Mouse (Mus musculus) bone marrow macrophage, adult 2 months (primary cell): Measurements from ENCODE around the gene Trappc10. TPM values are rescaled to one million over a fixed set of nuclear protein-coding genes. Genes with fewer than 3 reads are reported as not detected.

Experiments used
- H3K27ac ChIP-seq: 2 replicates; pipeline ENCODE4 v1.5.1; 2012; ENCODE audit warnings: low read depth, low read length; ENCODE audit not compliant: insufficient read depth
- H3K4me1 ChIP-seq: 2 replicates; pipeline ENCODE4 v1.6.1; 2012; ENCODE audit warnings: low read length; ENCODE audit not compliant: control insufficient read depth, insufficient read depth
- H3K4me3 ChIP-seq: 2 replicates; pipeline ENCODE4 v1.5.1; 2012; ENCODE audit warnings: mild to moderate bottlenecking, low read length, moderate library complexity; ENCODE audit not compliant: insufficient read depth
- CTCF ChIP-seq: IDR thresholded peaks from 2 replicates; pipeline ENCODE4 v1.5.1; 2012; ENCODE audit warnings: low read depth, mild to moderate bottlenecking, low read length, moderate library complexity
- POLR2A ChIP-seq: IDR thresholded peaks from 2 replicates; pipeline ENCODE4 v1.6.1; 2012; ENCODE audit warnings: mild to moderate bottlenecking, low read depth, low read length, borderline replicate concordance
- polyA plus RNA-seq: library from polyadenylated mRNA; stranded (reverse); fragments of >200 nt; gene quantifications from 2 replicates; pipeline ENCODE4 v1.2.4, GENCODE M21; 2012; ENCODE audit not compliant: missing spikeins, insufficient read depth, insufficient read length

Gene Trappc10
- polyA plus RNA-seq, 1 experiment, result 29.6 TPM

DNA sequence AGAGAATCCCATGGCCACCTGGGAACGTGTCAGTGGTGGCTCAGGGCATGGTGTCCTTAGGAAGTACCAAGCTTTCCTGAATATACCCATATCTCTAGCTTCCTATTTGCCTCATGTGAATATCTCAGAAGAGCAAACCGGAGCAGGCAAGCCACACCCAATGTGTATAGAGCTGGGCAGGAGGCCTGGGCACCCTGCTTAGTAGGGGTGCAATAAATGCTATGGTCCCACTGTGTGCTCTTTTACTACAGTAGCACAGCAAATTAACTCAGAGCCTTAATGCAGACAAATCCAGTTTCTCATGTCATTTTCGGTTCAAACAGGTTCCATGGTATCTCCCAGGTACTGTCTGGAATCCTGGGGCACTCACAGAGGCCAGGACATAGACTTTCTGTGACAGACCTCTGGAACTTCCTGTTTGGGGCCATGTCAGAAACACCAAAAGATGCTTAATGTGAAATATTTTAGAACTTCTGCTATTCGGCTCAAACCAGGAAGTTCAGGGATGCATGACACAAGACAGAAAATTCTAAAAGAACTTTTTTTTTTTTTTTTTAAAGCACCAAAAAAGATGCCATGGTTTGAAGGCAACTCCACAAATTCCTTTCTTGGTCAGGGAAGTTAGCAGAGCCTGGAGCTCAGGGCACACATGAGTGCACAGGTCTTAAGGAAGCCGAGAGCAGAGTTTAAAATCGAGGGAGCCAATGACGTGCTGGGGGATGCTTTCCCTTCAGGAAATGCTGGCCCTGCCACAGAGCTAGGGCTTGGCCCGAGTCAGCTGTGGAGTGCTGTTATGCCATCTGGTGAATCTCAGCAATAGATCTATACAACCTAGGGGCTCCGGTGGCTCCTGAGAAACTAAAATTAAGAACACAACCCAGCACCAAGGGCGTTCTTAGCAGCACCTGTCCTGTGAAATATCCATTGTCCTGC, 95.3 kb downstream of the Trappc10 start:
- peak overlapping the region; percentile 88 for H3K27ac ChIP-seq
- H3K4me1 ChIP-seq, result peaks cover 42% of the 10 kb centered on the region
- peak overlapping the region; percentile 12; the same call in 1 of the 2 replicates for H3K4me3 ChIP-seq
- no peak for TF ChIP-seq CTCF
- no peak for TF ChIP-seq POLR2A

DNA sequence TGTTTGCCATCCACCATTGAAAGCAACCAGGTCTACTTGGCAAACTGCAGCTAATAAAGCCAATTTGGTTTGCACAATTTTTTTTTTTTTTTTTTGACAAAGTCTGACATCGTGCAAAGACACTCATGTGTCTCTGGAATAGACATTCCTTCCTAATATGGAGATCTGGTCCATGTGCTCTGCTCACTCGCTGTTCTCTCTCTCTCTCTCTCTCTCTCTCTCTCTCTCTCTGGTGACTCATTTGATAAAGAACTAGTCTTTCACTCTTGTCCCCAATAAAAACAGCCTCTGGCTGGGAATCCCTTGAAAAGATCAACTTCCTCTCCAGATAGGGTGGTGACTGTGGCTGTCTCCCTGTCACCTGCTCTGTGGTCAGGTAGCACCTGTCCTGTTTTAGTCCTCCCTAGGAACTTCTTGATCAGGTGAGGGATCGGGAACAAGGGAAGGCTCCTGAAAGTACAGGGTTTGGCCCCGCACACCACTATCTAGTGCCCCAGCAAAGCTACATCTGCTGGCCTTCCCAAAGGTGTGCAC, 96.5 kb downstream of the Trappc10 start:
- H3K4me1 ChIP-seq, result peaks cover 50% of the 10 kb centered on the region
- TF ChIP-seq CTCF, result no peak
- no peak for TF ChIP-seq POLR2A
- peak overlapping the region; percentile 88 for H3K27ac ChIP-seq
- no peak overlapping the region for H3K4me3 ChIP-seq

DNA sequence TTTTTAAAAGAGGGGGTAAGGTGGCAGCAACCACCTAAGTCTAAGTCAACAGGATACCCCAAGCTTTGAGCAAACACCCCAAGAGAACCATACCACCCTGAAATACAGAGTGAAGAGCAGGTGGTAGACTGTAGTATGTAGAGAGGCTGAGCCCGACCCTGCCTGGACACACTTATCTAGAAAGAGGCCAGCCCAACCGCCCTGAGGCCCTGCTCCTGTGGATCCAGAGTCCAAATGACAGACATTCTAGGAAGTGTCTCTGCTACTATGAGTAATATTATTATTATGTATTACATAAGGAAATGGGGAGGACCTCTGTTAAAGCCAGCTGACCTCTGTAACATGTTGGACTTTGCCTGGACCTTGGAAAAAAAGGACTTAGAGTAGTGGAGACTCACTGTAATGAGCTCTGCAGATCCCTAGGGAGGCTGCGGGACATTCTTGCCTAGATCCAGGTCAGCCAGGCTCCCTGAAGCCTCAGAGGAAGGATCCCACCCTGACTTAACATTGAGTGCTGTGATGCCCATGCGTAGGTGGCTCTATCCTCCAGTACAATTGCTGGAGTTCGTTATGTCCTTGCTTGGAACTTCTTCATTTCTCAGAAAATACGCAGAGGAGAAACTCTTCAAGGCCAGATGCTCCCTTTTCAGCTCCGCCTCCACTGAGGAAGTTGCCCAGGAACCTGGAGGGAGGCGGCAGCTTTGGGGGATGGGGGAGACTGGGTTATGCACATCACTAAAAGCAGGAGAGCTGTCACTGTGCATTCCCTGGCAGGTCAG, 100.5 kb downstream of the Trappc10 start:
- no peak for TF ChIP-seq POLR2A
- TF ChIP-seq CTCF, result no peak
- peak overlapping the region; percentile 25; the same call in 1 of the 2 replicates for H3K27ac ChIP-seq
- no peak overlapping the region for H3K4me3 ChIP-seq
- peaks cover 41% of the 10 kb centered on the region for H3K4me1 ChIP-seq

DNA sequence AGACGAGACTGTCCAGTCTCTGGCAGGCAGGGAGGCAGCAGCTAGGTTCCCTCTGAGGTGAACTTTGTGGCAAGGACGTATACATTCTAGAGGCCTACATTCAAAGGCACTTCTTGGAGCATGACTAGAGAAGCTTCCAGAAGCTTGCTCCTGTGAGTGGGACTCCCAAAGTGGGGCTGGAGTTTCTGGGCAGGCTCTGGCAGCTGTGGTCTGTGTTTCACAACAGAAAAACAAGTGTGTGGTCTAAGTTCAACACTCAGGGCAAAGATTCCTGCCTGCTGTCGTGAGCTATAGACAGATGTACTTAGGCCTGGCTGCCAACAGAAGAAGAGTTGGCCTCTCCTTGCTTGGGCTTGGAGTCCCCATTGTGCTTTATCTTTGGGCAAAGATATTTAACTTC, 103.6 kb downstream of the Trappc10 start:
- H3K4me3 ChIP-seq, result no peak overlapping the region
- TF ChIP-seq CTCF, result no peak
- TF ChIP-seq POLR2A, result no peak
- peaks cover 54% of the 10 kb centered on the region for H3K4me1 ChIP-seq
- no peak overlapping the region for H3K27ac ChIP-seq

GRCm38 (mm10) chr10:78140251-78140600, 104.2 kb downstream of the Trappc10 start:
- Histone ChIP-seq H3K4me3 (no peak overlapping the region), H3K4me1 (peaks cover 56% of the 10 kb centered on the region), H3K27ac (no peak overlapping the region)
- TF ChIP-seq POLR2A, result no peak
- TF ChIP-seq CTCF, result no peak

DNA sequence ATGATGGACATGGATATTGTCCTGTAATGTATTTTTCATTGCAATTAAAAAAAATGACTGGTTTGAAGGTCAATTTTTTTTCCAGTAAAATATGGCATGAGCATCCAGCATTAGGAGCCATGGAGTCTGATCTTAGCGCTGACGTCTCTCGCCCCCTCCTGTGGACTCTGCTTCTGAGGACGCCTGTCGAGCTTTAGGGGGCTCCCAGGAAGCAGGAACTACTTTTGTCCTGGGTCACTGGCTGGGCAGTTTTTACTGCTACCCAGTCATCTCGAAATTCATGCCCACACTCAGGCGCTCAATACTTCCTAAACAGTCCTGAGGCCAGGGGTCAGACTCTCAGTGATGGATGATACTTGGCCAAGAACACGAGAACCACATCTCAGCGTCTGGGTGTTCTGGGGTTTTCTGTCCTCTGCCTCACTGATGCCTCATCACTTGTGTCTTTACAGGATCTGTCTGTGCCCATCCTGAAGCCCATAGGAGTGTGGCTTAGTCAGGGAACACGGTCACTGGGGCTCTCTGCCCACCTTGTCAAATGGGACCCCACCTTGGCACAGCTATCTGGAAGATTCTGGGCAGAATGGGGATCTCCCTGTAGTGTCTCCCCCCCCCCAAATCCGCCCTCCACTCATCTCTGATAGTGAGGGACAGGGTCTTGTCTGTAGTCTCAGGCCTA, 104.7 kb downstream of the Trappc10 start:
- H3K27ac ChIP-seq, result no peak overlapping the region
- no peak overlapping the region for H3K4me3 ChIP-seq
- peaks cover 56% of the 10 kb centered on the region for H3K4me1 ChIP-seq
- TF ChIP-seq POLR2A (no peak), CTCF (no peak)

GRCm38 (mm10) chr10:78138812-78139523, 105.5 kb downstream of the Trappc10 start:
- TF ChIP-seq CTCF, result no peak
- no peak for TF ChIP-seq POLR2A
- Histone ChIP-seq H3K27ac (no peak overlapping the region), H3K4me1 (peaks cover 56% of the 10 kb centered on the region), H3K4me3 (no peak overlapping the region)

DNA sequence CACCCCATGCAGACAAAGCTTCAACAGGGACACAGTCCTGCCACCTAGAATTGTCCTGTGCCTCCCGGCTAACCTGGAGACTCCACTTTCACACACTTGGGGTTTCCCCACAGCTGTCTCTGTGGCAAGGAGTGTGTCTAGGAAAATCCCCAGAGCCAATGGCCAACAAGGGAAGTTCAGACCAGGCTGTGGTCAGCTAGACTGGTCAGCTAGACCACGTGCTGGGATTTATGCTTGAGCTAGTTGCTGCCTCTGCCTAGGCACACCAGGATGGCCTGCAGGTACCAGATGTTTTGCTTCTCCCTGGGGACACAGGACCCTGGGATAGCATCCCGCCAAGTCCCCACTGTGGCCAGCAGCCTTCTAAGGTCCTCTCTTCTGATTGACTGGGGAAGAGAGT, 107.2 kb downstream of the Trappc10 start:
- TF ChIP-seq CTCF (no peak), POLR2A (no peak)
- Histone ChIP-seq H3K27ac (no peak overlapping the region), H3K4me3 (no peak overlapping the region), H3K4me1 (peaks cover 54% of the 10 kb centered on the region)

Other genes starting within 250 kb of the Trappc10 start
- gene Pfkl, start 234.6 kb downstream of the Trappc10 start, polyA plus RNA-seq, result 24.1 and 32.1 TPM in 2 replicates
- 1.5 and 2.2 TPM in 2 replicates for gene Dnmt3l, start 202.7 kb downstream of the Trappc10 start, polyA plus RNA-seq
- not detected in 2 replicates for gene Aire, start 201.0 kb downstream of the Trappc10 start, polyA plus RNA-seq
- gene Icosl, start 175.3 kb downstream of the Trappc10 start, polyA plus RNA-seq, result 18.6 and 20.8 TPM in 2 replicates
- gene D10Jhu81e, start 74.9 kb downstream of the Trappc10 start, polyA plus RNA-seq, result 31.2 and 33.4 TPM in 2 replicates
- 3.7 and 4.5 TPM in 2 replicates for gene Pwp2, start 59.5 kb downstream of the Trappc10 start, polyA plus RNA-seq
- 36.8 and 39.8 TPM in 2 replicates for gene Agpat3, start 107.8 kb upstream of the Trappc10 start, polyA plus RNA-seq
- gene Rrp1, start 168.4 kb upstream of the Trappc10 start, polyA plus RNA-seq, result 138 and 145 TPM in 2 replicates
- gene Cstb, start 181.0 kb upstream of the Trappc10 start, polyA plus RNA-seq, result 742 and 743 TPM in 2 replicates
- 112 and 121 TPM in 2 replicates for gene Pdxk, start 220.3 kb upstream of the Trappc10 start, polyA plus RNA-seq